Mouse (Mus musculus): ENCODE measurements around the gene Sept14.

The Sept14 gene

GRCm38 (mm10) chr5:129670036-129670458 is 38.3 kb downstream of the Sept14 start, which contains the start of gene Zfp11:
Gene Zfp11 (minus strand): TSS chr5:129670099.
- in situ Hi-C loops (cut with MboI, MseI) = no loop called here

GRCm38 (mm10) chr5:129669453-129670035 is 38.8 kb downstream of the Sept14 start:
- in situ Hi-C loops (cut with MboI, MseI) = no loop called here

DNA sequence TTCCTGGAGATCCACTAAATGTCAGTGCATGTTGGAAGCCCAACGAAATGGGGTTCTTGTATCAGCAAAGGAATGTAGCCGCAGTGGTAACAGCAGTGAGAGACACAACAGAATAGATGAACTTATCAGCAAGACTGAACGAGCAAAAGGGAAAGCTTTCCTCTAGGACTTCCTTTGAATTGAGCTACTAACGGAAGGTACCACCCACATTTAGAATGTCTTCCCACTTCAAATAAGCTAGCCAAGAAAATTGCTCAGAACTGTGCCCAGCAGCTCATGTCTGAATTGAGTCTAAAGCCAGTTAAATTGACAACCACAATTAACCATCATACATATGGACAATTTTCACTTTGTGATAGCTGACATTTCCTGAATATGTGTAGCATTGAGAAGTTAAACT is 40.5 kb downstream of the Sept14 start:
- in situ Hi-C loops (cut with MboI, MseI) = no loop called here

GRCm38 (mm10) chr5:129666271-129666909 is 41.9 kb downstream of the Sept14 start:
- in situ Hi-C loops (cut with MboI, MseI) = no loop called here

DNA sequence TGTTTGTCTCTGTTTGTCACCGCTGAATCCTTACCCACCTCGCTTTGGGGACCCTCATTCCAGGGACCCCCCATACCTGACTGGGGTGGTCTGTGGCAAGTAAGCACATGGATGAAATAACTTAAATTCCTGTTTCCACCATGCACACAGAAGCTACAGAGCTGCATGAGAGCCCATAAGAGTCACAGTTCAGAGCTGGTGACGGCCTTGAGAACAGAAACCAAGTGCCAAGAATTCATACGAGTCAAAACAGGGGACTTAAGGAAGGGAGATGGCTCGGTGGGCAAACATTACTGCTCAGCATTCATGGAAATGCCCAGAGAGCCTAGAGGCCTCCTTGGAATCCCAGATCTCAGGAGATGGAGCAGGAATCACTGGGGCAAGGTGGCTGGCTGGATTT is 44.2 kb downstream of the Sept14 start:
- in situ Hi-C loops (cut with MboI, MseI) = no loop called here

DNA sequence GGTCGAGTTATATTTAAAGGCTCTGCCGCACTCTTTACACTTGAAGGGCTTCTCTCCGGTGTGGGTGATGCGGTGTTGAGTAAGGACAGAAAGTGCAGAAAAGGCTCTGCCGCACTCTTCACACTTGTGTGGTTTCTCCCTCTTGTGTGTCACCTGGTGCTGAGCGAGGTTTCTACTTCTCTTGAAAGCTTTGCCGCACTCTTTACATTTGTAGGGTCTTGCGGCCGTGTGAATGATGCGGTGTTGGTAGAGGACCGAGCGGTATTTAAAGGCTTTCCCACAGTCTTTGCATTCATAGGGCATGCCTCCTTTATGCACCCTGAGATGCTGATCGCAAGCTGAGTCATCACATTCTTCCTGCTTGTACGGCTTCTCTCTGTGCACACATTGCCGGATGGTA is 50.4 kb downstream of the Sept14 start:
- in situ Hi-C loops (cut with MboI, MseI) = no loop called here

GRCm38 (mm10) chr5:129657016-129657415 is 51.3 kb downstream of the Sept14 start:
- in situ Hi-C loops (cut with MboI, MseI) = no loop called here

DNA sequence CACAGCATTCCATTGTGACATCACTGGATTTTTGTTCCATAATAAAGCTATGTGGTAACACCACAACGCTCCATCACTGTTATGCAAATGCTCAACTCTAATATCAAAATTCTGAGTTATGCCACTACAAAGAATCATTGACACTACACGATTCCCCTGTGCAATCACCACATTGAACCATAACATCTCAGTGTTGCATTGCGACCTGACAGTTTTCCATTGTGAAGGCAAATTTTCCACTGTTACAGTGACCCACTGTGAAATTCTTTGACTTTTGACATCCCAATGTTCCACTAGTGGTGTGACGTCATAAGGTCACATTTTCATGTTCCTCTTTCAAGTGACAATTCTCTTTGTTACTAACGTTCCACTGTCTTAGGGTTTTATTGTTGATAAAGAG is 57.5 kb downstream of the Sept14 start:
- in situ Hi-C loops (cut with MboI, MseI) = no loop called here
